Mouse (Mus musculus) heart, embryonic 14.5 days (tissue): ENCODE results near the gene Nek6. TPM values are rescaled to one million over a fixed set of nuclear protein-coding genes. Genes with fewer than 3 reads are reported as not detected.

ENCODE experiments used
- ATAC-seq: fragments of 200-750 bp; cut with Nextera tagmentation; 2 replicates; pipeline ENCODE4 v1.8.0; 2017; ENCODE audit warnings: low read depth, moderate TSS enrichment; ENCODE audit not compliant: insufficient number of reproducible peaks, insufficient read depth, low FRiP score
- H3K27ac ChIP-seq, 2 experiments: fragments of 200-500 bp in 1 of 2; fragments of 300-500 bp in 1 of 2; sonication (generic) in 1 of 2; replicated peaks in 1 of 2; 2 replicates each; pipeline ENCODE4 v1.5.1; 2012 to 2014; ENCODE audit warnings: low read depth in 2 of 2, low read length in 2 of 2, control low read depth in 1 of 2, mild to moderate bottlenecking in 1 of 2, mixed read lengths in 1 of 2; ENCODE audit not compliant: control insufficient read depth in 1 of 2, insufficient read depth in 1 of 2
- H3K27me3 ChIP-seq: fragments of 300-500 bp; sonication (generic); 2 replicates; pipeline ENCODE4 v1.6.1; 2014; ENCODE audit warnings: mild to moderate bottlenecking, low read length, control low read depth; ENCODE audit not compliant: control insufficient read depth, insufficient read depth
- H3K36me3 ChIP-seq: fragments of 300-500 bp; sonication (generic); 2 replicates; pipeline ENCODE4 v1.6.1; 2014; ENCODE audit warnings: mild to moderate bottlenecking, control low read depth, low read length, mixed read lengths; ENCODE audit not compliant: control insufficient read depth, insufficient read depth
- H3K4me1 ChIP-seq, 2 experiments: fragments of 200-500 bp in 1 of 2; fragments of 300-500 bp in 1 of 2; sonication (generic) in 1 of 2; 2 replicates each; pipeline ENCODE4 v1.6.1; 2012 to 2014; ENCODE audit warnings: low read length in 2 of 2, control low read depth in 1 of 2, mixed read lengths in 1 of 2; ENCODE audit not compliant: control insufficient read depth in 2 of 2, insufficient read depth in 2 of 2
- H3K4me2 ChIP-seq: fragments of 300-500 bp; sonication (generic); 2 replicates; pipeline ENCODE4 v1.6.1; 2014; ENCODE audit warnings: mild to moderate bottlenecking, low read length
- H3K4me3 ChIP-seq, 2 experiments: fragments of 200-500 bp in 1 of 2; fragments of 300-500 bp in 1 of 2; sonication (generic) in 1 of 2; 2 replicates each; pipeline ENCODE4 v1.5.1; 2012 to 2014; ENCODE audit warnings: low read length in 2 of 2, mild to moderate bottlenecking in 2 of 2, control low read depth in 1 of 2, low read depth in 1 of 2, moderate library complexity in 1 of 2; ENCODE audit not compliant: control insufficient read depth in 1 of 2, insufficient read depth in 1 of 2
- H3K9ac ChIP-seq: fragments of 300-500 bp; sonication (generic); 2 replicates; pipeline ENCODE4 v1.6.1; 2014; ENCODE audit warnings: mild to moderate bottlenecking, low read length
- H3K9me3 ChIP-seq: fragments of 300-500 bp; sonication (generic); 2 replicates; pipeline ENCODE4 v1.6.1; 2016; ENCODE audit warnings: low read length, control low read depth; ENCODE audit not compliant: control insufficient read depth
- WGBS: fragments of 180-500 bp; shearing (Covaris S2); extraction: QIAGEN DNeasy Blood & Tissue Kit; methylation state at CpG from one replicate; pipeline ENCODE4 v1.1.7; 2014; 5-methylcytosine and 5-hydroxymethylcytosine counted together
- polyA plus RNA-seq: library from polyadenylated mRNA; unstranded; fragments of >200 nt; fragmentation: Nextera tagmentation; extraction: Ambion mirVana; gene quantifications from 2 replicates; pipeline ENCODE4 v1.2.1, GENCODE M21; 2014

Gene Nek6
- polyA plus RNA-seq, 1 experiment from 2014 or later = 69.7 TPM

DNA sequence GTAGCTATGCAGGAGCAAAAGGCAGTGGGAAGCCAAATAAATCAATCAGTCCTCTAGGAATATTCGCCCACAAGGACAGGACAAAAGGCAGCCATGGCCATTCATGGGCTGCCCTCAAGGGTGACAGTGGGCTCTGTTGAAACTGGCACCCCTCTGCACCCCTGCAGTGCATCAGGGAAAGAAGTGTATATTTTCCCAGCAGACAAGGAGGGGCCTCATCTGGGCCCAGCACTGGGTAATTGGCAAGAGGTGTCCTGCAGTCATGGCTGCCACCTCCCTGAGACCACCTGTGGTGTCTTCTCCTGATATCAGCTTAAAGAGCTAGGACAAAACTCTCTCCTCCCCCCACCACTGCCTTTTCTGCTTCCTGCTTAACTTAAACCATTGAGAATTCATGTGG, 68.1 kb downstream of the Nek6 start:
- Histone ChIP-seq H3K36me3 (peaks cover 70% of the 10 kb centered on the region), H3K27me3 (no peaks in the 10 kb centered on the region), H3K9me3 (no peaks in the 10 kb centered on the region), H3K4me2 (no peak overlapping the region), H3K4me1 (peaks cover 2 to 7% of the 10 kb centered on the region in 2 experiments; a peak in 3 of 4 replicates), H3K27ac (no peak overlapping the region), H3K4me3 (no peak overlapping the region), H3K9ac (no peak overlapping the region)
- 67% methylated on average over 1 of the region's 1 CpGs for WGBS
- no peak for ATAC-seq

DNA sequence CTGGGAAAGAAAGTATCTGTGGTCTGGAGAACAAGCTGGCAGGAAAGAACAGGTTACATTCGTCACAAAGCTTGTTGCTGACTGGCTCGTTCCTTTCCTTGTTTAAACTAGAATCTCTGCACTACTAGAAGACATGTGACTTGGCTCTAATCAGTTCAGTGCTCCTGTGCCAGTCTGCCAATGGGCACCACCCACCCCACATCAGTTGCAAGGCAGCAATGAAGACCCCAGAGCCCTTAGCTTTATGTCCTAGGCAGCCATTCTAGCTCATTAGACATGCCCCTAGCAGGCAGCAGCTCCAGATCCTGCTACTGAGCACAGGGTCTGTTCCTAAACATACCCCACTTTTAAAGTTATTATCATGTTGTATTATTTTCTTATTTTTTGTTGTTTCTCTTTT, 72.5 kb downstream of the Nek6 start:
- Histone ChIP-seq H3K4me3 (no peak overlapping the region), H3K4me2 (no peak overlapping the region), H3K36me3 (peaks cover 80% of the 10 kb centered on the region), H3K27ac (no peak overlapping the region), H3K9me3 (no peaks in the 10 kb centered on the region), H3K4me1 (peaks cover 10 to 20% of the 10 kb centered on the region in 2 experiments), H3K9ac (no peak overlapping the region), H3K27me3 (no peaks in the 10 kb centered on the region)
- 69% methylated on average over 2 of the region's 2 CpGs for WGBS
- no peak for ATAC-seq

DNA sequence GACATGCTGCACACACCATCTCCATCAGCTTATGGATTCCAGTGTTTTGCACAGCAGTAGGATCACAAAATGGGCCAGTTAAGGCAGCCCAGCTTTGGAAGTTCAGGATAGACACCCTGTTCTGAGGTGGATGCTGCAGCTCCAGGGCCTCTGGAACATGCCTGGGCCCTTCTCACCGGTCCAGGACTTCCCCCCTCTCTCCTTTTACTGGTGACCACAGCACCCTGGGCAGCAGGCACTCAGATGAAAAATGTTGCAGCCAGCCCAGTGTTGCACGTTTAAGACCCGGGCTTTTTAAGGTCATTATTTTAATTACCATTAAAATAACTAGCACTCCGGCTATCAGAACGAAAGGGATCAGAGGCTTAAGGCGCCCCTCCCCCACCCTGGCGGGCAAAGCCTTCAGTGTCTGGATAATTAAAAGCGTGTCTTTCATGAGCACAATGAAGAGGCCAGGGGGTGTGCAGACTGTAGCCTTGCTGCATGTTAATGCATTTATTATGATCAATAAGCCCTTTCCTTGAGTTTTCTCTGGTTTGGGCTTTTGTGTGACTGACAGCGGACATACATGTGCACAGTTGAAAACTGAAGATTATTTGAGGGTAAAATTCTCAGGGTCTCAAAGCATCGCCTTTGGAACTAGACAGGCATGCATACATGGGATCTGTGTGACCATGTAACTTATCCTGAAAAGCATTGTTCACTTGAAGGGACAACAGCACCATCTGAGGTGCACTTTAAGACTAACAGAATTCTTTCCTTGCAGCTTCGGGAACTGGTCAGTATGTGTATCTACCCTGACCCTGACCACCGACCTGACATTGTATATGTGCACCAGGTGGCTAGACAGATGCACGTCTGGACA, 73.3 kb downstream of the Nek6 start:
- Histone ChIP-seq H3K9ac (no peak overlapping the region), H3K4me2 (no peak overlapping the region), H3K27ac (no peak overlapping the region), H3K4me3 (no peak overlapping the region), H3K36me3 (peaks cover 80% of the 10 kb centered on the region), H3K27me3 (no peaks in the 10 kb centered on the region), H3K4me1 (peaks cover 10 to 20% of the 10 kb centered on the region in 2 experiments), H3K9me3 (no peaks in the 10 kb centered on the region)
- no peak for ATAC-seq
- 63% methylated on average over 13 of the region's 13 CpGs for WGBS

- H3K36me3 ChIP-seq = peaks cover 81% of the 10 kb centered on the region
These were observed 73.9 kb downstream of the Nek6 start for GRCm38 (mm10) chr2:38585379-38585736.

DNA sequence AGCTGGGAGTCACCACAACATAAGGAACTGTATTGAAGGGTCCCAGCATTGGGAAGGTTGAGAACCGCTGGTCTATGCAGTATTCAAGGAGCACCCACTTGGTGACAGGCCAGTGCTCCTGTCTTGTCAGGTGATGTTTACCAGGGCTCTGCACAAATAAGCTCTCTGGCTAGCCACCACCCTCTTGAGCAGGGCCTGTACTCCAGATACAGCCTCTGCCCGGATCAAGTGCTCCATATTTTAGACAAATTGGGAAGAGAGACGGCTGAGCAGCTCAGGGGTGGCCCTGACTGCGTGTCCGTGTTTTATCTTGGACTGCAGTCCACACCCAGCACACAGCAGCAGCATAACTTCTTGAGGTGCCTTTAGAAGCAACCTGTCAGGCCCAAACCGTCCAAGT, 75.3 kb downstream of the Nek6 start:
- no peak overlapping the region for H3K4me3 ChIP-seq
- peaks cover 83% of the 10 kb centered on the region for H3K36me3 ChIP-seq
- peaks cover 8 to 17% of the 10 kb centered on the region in 2 experiments for H3K4me1 ChIP-seq
- 22% methylated on average over 6 of the region's 6 CpGs for WGBS
- no peak overlapping the region for H3K4me2 ChIP-seq
- no peaks in the 10 kb centered on the region for H3K27me3 ChIP-seq
- peak overlapping the region; percentile 12 to 28; a peak in 3 of 4 replicates for H3K27ac ChIP-seq
- H3K9ac ChIP-seq = peak overlapping the region; percentile 25; the same call in 1 of the 2 replicates
- no peak for ATAC-seq
- H3K9me3 ChIP-seq = no peaks in the 10 kb centered on the region

More at GRCm38 (mm10) chr2:38585379-38585736, 73.9 kb downstream of the Nek6 start:
- H3K27me3 ChIP-seq = no peaks in the 10 kb centered on the region
- H3K4me1 ChIP-seq = peaks cover 9 to 20% of the 10 kb centered on the region in 2 experiments
- H3K27ac ChIP-seq = no peak overlapping the region
- 62% methylated on average over 5 of the region's 5 CpGs for WGBS
- H3K9me3 ChIP-seq = no peaks in the 10 kb centered on the region
- no peak overlapping the region for H3K4me2 ChIP-seq
- ATAC-seq = no peak
- no peak overlapping the region for H3K9ac ChIP-seq
- no peak overlapping the region for H3K4me3 ChIP-seq

GRCm38 (mm10) chr2:38591751-38592459, 80.5 kb downstream of the Nek6 start:
- H3K4me1 ChIP-seq = peaks cover 8 to 16% of the 10 kb centered on the region in 2 experiments
- 59% methylated on average over 6 of the region's 6 CpGs for WGBS
- H3K4me3 ChIP-seq = no peak overlapping the region
- H3K36me3 ChIP-seq = peaks cover 41% of the 10 kb centered on the region
- no peak for ATAC-seq
- H3K27me3 ChIP-seq = no peaks in the 10 kb centered on the region
- no peak overlapping the region for H3K4me2 ChIP-seq
- no peak overlapping the region for H3K27ac ChIP-seq
- H3K9ac ChIP-seq = no peak overlapping the region
- H3K9me3 ChIP-seq = no peaks in the 10 kb centered on the region

GRCm38 (mm10) chr2:38594874-38595273, 83.4 kb downstream of the Nek6 start:
- H3K4me3 ChIP-seq = no peak overlapping the region
- H3K36me3 ChIP-seq = peaks cover 14% of the 10 kb centered on the region
- H3K9me3 ChIP-seq = no peaks in the 10 kb centered on the region
- WGBS = 85% methylated on average over 7 of the region's 7 CpGs
- H3K4me2 ChIP-seq = no peak overlapping the region
- H3K27me3 ChIP-seq = no peaks in the 10 kb centered on the region
- no peak overlapping the region for H3K27ac ChIP-seq
- no peak overlapping the region for H3K9ac ChIP-seq
- H3K4me1 ChIP-seq = peaks cover 3 to 14% of the 10 kb centered on the region in 2 experiments; a peak in 3 of 4 replicates
- no peak for ATAC-seq
